Mouse (Mus musculus) heart, adult 9 months (tissue): ENCODE measurements at regions not wholly inside any gene's neighbourhood (a gene's known extent, or its start where the extent isn't known, plus 50 kb on each side); places are given as distances from the start of the nearest gene placed in this dataset.

Experiments used
- DNase-seq, 2 experiments: peaks; one replicate each; pipeline ENCODE4 v3.0.0; 2022; ENCODE audit warnings: low spot score in 2 of 2

DNA sequence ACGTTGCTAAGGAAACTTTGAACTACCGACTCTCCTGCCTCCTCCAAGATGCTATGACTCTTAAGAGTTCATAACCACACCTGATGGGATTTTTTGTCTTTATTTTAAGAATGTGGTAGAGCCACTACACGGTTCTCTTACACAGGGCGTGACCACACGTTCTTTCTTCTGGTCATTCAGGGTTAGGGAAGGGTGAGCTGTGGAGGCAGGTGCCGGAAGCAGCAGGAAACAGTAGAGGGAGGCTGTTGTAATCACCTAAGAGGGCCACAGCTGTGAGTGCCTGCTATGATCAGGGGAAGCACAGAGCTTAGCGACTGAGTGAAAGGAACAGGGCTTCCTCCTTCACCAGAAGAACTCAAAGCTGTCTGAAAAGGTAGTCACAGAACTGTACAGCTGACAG lies 50.6 kb upstream of the Larp1 start:
- no peak for DNase-seq

GRCm38 (mm10) chr11:57956909-57957308 lies 52.0 kb upstream of the Larp1 start:
- DNase-seq: no peak

- DNase-seq: no peak
These were observed 52.8 kb upstream of the Larp1 start for GRCm38 (mm10) chr11:57956076-57956475.

- DNase-seq: no peak
These were observed 53.4 kb upstream of the Larp1 start for GRCm38 (mm10) chr11:57955476-57955875.

DNA sequence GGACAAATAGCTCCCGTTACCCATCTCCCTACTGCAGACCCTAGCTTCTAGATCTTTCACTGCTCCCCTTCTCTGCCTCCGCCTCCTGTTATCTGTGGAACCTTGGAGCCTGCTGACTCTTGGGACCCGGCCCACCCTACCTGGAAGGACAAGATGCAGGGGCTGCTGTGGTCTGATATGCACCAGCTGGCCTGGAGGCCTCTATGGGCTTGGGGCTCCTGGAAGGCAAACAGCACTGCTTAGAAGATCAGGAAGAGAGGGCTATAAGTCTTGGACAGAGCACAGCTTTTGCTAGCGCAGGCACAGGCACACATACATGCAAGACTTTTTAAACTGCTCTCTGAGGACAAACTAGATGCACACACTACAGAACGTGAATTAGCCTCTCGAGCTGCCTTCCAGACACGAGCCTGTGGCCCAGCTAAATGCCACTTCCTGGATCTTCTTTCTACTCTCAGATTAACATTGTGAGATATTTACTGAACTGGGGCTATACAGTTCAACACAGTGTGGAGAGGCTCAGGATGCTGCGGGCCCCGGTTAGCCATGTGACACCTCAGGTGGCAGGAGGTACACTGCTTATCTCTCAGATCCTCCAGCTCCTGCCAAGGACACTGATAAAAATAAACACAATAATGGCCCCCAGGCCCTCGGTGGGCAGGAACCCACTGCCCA lies 54.2 kb upstream of the Larp1 start:
- DNase-seq: no peak

DNA sequence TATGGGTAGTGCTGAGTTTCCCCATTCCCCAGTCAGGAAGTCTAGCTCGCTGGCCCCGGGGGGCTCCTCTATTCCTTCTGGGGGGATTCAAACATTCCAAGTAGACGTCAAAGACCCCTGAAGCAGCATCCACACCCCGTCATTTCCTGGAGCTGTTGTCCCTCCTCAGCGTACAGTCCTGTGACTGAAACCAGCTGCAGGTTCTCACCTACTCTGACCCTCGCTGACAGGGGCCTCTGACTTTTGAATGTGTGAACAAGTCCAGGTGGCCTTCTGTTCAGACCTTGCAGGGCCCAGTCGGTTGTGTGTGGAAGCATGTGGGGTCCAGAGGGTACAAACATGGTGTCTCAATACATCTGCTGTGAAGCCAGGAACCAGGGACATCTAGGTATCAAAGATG lies 55.2 kb upstream of the Larp1 start:
- no peak for DNase-seq

DNA sequence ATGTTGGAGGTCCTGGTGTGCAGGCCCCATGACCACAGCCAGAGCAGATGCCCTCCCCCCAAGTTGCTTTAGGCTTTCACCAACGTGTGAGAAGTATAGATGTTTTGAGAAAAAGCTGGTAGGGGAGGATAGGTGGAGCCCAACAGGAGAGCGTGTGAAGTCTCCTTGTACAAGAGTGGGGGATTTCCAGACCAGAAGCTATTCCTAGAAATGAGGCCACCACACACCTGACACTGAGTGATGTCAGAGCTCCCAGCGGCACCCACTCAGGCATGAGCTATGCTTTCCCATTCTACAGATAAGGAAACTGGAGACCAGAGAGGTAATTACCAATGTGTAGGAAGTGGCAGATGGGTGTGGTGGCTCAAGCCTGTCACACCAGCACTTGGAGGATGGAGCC lies 56.2 kb upstream of the Larp1 start:
- no peak for DNase-seq

DNA sequence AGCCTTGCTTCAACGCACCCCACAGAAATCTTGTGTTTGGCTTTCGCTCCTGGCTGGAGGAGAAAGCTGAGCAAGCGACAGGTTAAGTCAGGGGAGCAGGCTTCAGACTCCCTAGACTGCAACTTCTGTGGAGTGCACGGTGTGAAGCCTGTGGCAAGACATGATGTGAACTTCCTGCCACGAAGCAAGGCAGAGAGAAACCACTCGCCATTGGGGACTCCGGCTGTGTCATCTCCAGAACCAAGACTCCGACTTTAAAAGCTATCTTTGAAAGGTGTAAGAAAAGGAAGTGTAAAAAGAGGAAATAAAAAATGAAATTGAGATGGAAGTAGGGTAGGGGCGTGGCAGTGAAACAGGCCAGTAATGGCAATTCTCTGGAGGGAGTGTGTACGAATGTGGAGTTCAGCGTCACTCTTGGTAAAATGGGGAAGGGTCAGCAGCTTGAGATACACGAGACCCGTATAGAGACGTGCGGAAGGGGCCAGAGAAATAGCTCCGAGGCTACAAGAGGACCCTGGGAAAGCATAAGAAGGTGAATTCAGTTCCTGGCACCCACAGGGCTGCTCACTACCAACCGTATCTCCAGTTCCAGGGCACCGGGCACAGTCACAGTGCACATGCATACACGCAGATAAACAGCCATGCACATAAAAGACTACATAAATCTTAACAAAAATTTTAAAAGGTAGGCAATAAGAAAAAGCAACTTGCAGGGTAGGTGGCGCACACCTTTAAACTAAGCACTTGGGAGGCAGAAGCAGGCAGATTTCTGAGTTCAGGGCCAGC lies 57.1 kb upstream of the Larp1 start:
- DNase-seq: no peak

- peak in 1 of 2 experiments; percentile 40 for DNase-seq
These were observed 57.9 kb upstream of the Larp1 start for GRCm38 (mm10) chr11:57950989-57951388.

GRCm38 (mm10) chr11:57949067-57949466 lies 59.8 kb upstream of the Larp1 start:
- no peak for DNase-seq

GRCm38 (mm10) chr11:57947347-57947746 lies 61.5 kb upstream of the Larp1 start:
- no peak for DNase-seq

DNA sequence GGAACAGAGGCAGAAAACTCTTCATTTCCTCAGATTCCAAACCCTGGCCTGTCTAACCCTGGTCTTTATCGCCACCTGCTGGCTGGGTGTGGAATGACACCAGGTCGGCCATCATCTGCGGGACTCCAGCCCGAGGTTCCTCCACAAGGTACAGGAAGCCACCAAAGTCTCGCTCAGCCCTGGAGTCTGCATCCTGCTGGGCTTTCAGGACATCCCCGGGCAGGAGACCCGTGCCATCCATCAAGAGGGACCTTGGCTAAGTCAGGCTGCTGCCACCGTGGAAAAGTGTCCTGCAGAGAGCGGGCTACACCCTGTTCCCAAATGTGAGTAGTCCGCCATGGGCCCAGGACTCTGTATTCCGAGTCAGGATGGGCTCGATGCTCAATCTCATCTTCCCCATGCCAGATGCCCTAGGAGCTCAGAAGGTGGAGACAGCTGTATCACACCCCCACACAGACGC lies 74.4 kb upstream of the Larp1 start:
- peak; percentile 63 to 73 for DNase-seq

DNA sequence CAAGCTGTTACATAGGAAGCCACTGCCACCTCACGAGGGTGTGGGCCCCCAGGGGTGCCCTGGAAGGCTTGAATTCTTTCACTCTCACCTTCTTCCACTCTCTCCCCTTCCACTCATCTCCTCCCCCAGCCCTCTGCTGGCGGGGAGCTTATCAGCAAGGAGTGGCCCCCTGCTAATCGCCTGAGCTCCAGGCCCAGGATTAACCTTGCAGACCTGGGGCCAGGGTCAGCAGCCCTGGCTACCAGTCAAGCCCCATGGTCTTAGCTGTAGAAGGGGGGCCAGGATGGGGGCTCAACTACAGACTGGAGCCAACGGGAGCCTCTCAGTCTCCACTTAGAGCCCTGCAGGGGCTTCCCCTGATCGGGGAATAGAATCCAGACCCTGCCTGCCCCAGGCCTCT lies 75.8 kb upstream of the Larp1 start:
- DNase-seq: no peak

GRCm38 (mm10) chr11:57929506-57929905 lies 79.4 kb upstream of the Larp1 start:
- DNase-seq: no peak

- DNase-seq: no peak
These were observed 87.6 kb upstream of the Hand1 start for GRCm38 (mm10) chr11:57920263-57920662.

DNA sequence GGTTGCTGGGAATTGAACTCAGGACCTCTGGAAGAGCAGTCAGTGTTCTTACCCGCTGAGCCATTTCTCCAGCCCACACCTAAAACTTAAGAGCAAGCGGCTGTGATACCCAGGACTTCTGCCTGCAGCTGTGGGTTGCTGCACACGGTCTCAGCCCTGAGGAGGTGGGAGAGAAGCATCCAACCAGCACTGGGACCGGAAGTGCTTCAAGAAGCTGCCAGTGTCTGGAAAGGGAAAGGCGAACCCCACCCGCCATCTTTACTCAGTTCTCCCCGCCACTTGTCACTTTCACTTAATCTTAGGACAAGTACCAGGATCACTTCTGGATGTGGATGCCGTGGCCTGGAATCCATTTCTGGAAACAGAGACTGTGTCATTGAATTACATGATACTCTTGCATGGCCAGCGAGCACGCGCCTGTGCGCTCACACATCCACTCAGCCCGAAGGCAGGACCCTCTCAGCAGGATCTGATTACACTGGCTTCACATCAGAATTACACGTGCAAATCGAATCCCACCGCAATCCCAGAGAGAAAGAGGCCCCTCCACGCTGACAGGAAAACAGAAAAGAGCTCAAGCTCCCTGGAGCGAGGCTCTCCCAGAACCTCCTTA lies 85.9 kb upstream of the Hand1 start:
- DNase-seq: no peak

- no peak for DNase-seq
These were observed 85.4 kb upstream of the Hand1 start for GRCm38 (mm10) chr11:57917974-57918373.

- no peak for DNase-seq
These were observed 83.4 kb upstream of the Hand1 start for GRCm38 (mm10) chr11:57916016-57916415.

DNA sequence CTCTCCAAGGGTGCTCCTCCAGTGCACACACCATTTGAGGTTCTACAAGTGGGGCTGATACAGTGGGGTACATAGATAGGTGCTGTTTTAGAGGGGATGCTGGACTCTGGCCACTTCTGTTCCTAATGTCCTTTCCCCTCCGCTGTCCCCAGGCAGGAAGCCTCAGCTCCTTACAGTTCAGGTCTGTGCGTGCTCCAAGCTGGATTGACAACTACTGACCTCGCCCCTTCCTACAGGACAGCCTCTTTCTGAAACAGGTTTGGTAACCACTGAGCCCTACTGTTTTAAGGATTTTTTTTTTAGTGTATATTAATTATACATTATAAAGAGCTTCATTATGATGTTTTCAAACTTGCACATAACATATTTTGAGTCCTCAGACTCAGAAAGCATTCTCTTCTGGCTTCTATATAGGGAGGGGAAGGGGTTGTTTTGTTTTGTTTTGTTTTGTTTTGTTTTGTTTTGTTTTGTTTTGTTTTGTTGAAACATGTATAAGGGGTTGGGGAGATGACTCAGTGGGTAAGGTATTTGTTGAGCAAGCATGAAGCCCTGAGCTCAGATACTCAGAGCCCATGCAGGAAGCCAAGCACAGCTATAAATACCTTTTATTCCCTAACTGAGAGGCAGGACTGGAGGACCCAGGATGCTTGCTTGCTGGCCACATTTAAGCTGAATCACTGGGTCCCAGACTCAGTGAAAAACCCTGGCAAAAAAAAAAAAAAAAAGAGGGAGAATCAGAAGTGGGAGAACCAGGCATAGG lies 81.4 kb upstream of the Hand1 start:
- DNase-seq: no peak

DNA sequence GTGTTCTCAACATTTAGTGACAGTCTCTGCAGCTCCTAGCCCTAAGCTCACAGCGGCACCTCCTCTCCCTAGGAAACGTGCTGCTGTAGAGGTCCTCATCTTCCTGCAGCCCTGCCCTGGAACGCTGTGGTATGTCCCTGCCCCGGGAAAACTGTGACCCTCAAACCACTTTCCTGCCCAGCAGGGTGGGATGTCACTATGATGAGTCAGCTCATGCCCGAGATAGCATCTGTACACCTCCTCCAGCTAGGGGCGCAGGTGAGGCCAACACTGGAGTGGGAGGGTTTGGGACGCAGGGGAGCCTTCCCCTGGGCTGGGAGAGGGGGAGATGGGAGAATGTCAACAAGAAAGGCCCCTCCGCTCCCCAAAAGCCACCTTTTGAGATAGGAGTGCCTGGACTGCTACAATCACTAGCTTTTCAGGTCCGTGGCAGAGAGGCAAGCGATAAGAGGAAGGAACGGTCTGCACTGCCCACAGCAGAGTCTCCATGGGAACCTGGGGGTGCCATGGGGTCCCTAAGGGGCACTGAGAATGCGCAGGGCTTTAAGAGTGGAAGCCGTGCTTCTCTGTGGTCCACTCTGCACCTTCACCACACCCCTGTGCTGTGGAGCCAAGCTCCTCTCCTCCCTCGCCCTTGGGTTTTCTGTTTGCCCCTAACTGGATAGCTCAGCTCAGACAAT lies 80.5 kb upstream of the Hand1 start:
- DNase-seq: no peak

- DNase-seq: no peak
These were observed 79.2 kb upstream of the Hand1 start for GRCm38 (mm10) chr11:57911698-57912283.
